Mouse (Mus musculus): Measurements from ENCODE around the gene Mettl7a2.

- no peak for TF ChIP-seq CTCF (IDR thresholded peaks at IDR 0.05; ENCODE audit: extremely low read depth, insufficient read depth, low read length)
- TF ChIP-seq POLR2A (IDR thresholded peaks at IDR 0.05; ENCODE audit: extremely low read depth, insufficient read depth, low read length): no peak
Measured at GRCm38 (mm10) chr15:100401811-100402210, 48.8 kb downstream of the Mettl7a2 start.
